Mouse (Mus musculus): ENCODE results near the gene Mfsd9. TPM values are rescaled to one million over a fixed set of nuclear protein-coding genes. Genes with fewer than 3 reads are reported as not detected.

Mfsd9 gene
- 0.45 TPM for polyA plus RNA-seq (2014; fragmentation: Illumina TruSeq; extraction: RNeasy Lipid Tissue Mini Kit (QIAGEN cat#74804); ENCODE audit: low read depth, low replicate concordance)

GRCm38 (mm10) chr1:40790324-40791141 lies at the start of gene Mfsd9:
Gene Mfsd9 (minus strand): TSS chr1:40790687.

DNA sequence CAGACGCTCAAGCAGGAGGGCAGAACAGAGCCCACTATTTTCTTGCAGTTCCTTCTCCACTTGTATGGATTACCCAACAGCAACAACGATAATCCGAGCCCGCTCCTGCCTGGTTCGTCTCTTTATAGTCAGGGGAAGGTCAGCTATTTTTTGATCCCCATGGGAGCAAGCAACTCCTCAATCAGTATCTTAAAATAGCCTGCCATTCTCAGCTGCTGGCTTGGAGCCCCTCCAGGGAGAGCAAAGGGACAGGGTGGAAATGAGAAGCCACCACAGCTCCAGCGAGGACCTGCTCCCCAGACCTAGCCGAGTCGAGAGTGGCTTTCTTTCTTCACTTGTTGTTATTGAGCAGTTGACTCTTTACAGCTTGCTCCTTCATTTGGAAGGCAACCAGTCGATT lies 14.9 kb upstream of the Mfsd9 start, which contains the start of gene Tmem182:
Gene Tmem182, plus strand, starts transcription at position 251 of the 400 bp plus-strand sequence.

Other genes starting within 250 kb of the Mfsd9 start
- 0.76 TPM for gene Slc9a4, start 210.6 kb downstream of the Mfsd9 start, polyA plus RNA-seq (2014; fragmentation: Illumina TruSeq; extraction: RNeasy Lipid Tissue Mini Kit (QIAGEN cat#74804); ENCODE audit: low read depth, low replicate concordance)
- 3.2 TPM for gene Slc9a2, start 110.1 kb downstream of the Mfsd9 start, polyA plus RNA-seq (2014; fragmentation: Illumina TruSeq; extraction: RNeasy Lipid Tissue Mini Kit (QIAGEN cat#74804); ENCODE audit: low read depth, low replicate concordance)
- gene Tmem182, start 14.9 kb upstream of the Mfsd9 start, polyA plus RNA-seq (2014; fragmentation: Illumina TruSeq; extraction: RNeasy Lipid Tissue Mini Kit (QIAGEN cat#74804); ENCODE audit: low read depth, low replicate concordance), result 190 TPM

All from heart, adult 10 weeks (tissue).